Mouse (Mus musculus): ENCODE measurements around the gene D930048N14Rik. TPM values are rescaled to one million over a fixed set of nuclear protein-coding genes. Genes with fewer than 3 reads are reported as not detected.
"Not testable (repeated sequence)": the region's sequence is repeated elsewhere in the genome, so short reads cannot be mapped to it uniquely, and the experiment has no call there.

Gene D930048N14Rik
- 2.6 and 3.4 TPM in 2 replicates for polyA plus RNA-seq (2015; fragmentation: Nextera tagmentation; extraction: Ambion mirVana)

GRCm38 (mm10) chr11:51650691-51651515 lies at the start of gene D930048N14Rik, which contains the start of gene N4bp3:
Gene D930048N14Rik (plus strand): TSS chr11:51650954.
Gene N4bp3 (minus strand): TSS chr11:51650842.
- Histone ChIP-seq H3K4me2 (peak within 1 kb of the TSS; percentile 97), H3K27ac (peak within 1 kb of the TSS; percentile 66), H3K9me3 (no peaks in the 10 kb centered on the region), H3K9ac (peak within 1 kb of the TSS; percentile 81), H3K4me3 (peak within 1 kb of the TSS; percentile 67), H3K27me3 (peaks cover 15% of the 10 kb centered on the region), H3K36me3 (0 out of 2 replicates have a peak, but pooled peaks cover under 1% of the 10 kb centered on the region), H3K4me1 (peaks cover 42% of the 10 kb centered on the region)
- ATAC-seq (ENCODE audit: insufficient number of reproducible peaks, insufficient read depth, low FRiP score, low TSS enrichment, low read depth): peak; percentile 40
- 2% methylated on average over 65 of the region's 70 CpGs for WGBS

GRCm38 (mm10) chr11:51602253-51602652 lies 48.5 kb upstream of the D930048N14Rik start:
- H3K27ac ChIP-seq: no peak overlapping the region
- no peaks in the 10 kb centered on the region for H3K9me3 ChIP-seq
- no peak for ATAC-seq (ENCODE audit: insufficient number of reproducible peaks, insufficient read depth, low FRiP score, low TSS enrichment, low read depth)
- WGBS: 93% methylated on average over 3 of the region's 3 CpGs
- peak overlapping the region; percentile 27; the same call in 1 of the 2 replicates for H3K9ac ChIP-seq
- H3K4me1 ChIP-seq: peaks cover 36% of the 10 kb centered on the region
- no peaks in the 10 kb centered on the region for H3K27me3 ChIP-seq
- 0 out of 2 replicates have a peak overlapping the region, but pooled peaks have one; percentile 9 for H3K4me2 ChIP-seq
- peaks cover 81% of the 10 kb centered on the region for H3K36me3 ChIP-seq
- H3K4me3 ChIP-seq: no peak overlapping the region

GRCm38 (mm10) chr11:51605602-51606446 lies 44.9 kb upstream of the D930048N14Rik start:
- WGBS: under 1% methylated on average over 74 of the region's 81 CpGs
- peak overlapping the region; percentile 94 for H3K27ac ChIP-seq
- H3K27me3 ChIP-seq: no peaks in the 10 kb centered on the region
- peaks cover 45% of the 10 kb centered on the region for H3K36me3 ChIP-seq
- no peaks in the 10 kb centered on the region for H3K9me3 ChIP-seq
- H3K4me1 ChIP-seq: peaks cover 40% of the 10 kb centered on the region
- H3K9ac ChIP-seq: peak overlapping the region; percentile 100
- peak overlapping the region; percentile 88 for H3K4me2 ChIP-seq
- peak; percentile 67 for ATAC-seq (ENCODE audit: insufficient number of reproducible peaks, insufficient read depth, low FRiP score, low TSS enrichment, low read depth)
- H3K4me3 ChIP-seq: peak overlapping the region; percentile 97

GRCm38 (mm10) chr11:51606447-51607095 lies 44.2 kb upstream of the D930048N14Rik start, which contains the start of gene Hnrnpab:
Gene Hnrnpab (minus strand): TSS chr11:51606847.
- H3K9me3 ChIP-seq: no peaks in the 10 kb centered on the region
- peak within 1 kb of the TSS; percentile 100 for H3K9ac ChIP-seq
- H3K4me3 ChIP-seq: peak within 1 kb of the TSS; percentile 97
- H3K27ac ChIP-seq: peak within 1 kb of the TSS; percentile 94
- peaks cover 38% of the 10 kb centered on the region for H3K36me3 ChIP-seq
- peak; percentile 91 for ATAC-seq (ENCODE audit: insufficient number of reproducible peaks, insufficient read depth, low FRiP score, low TSS enrichment, low read depth)
- WGBS: under 1% methylated on average over 90 of the region's 91 CpGs
- no peaks in the 10 kb centered on the region for H3K27me3 ChIP-seq
- peak within 1 kb of the TSS; percentile 88 for H3K4me2 ChIP-seq
- H3K4me1 ChIP-seq: peaks cover 39% of the 10 kb centered on the region

GRCm38 (mm10) chr11:51607096-51607738 lies 43.5 kb upstream of the D930048N14Rik start:
- H3K9ac ChIP-seq: peak overlapping the region; percentile 100
- ATAC-seq (ENCODE audit: insufficient number of reproducible peaks, insufficient read depth, low FRiP score, low TSS enrichment, low read depth): peak; percentile 16; the same call in 1 of the 2 replicates
- H3K27ac ChIP-seq: peak overlapping the region; percentile 85
- H3K9me3 ChIP-seq: no peaks in the 10 kb centered on the region
- no peaks in the 10 kb centered on the region for H3K27me3 ChIP-seq
- peaks cover 32% of the 10 kb centered on the region for H3K36me3 ChIP-seq
- 9% methylated on average over 15 of the region's 15 CpGs for WGBS
- peak overlapping the region; percentile 88 for H3K4me2 ChIP-seq
- H3K4me3 ChIP-seq: peak overlapping the region; percentile 97
- H3K4me1 ChIP-seq: peaks cover 33% of the 10 kb centered on the region

GRCm38 (mm10) chr11:51609266-51609909 lies 41.4 kb upstream of the D930048N14Rik start:
- peaks cover 17% of the 10 kb centered on the region for H3K4me1 ChIP-seq
- ATAC-seq (ENCODE audit: insufficient number of reproducible peaks, insufficient read depth, low FRiP score, low TSS enrichment, low read depth): no peak
- 79% methylated on average over 3 of the region's 3 CpGs for WGBS
- no peak overlapping the region for H3K4me2 ChIP-seq
- H3K9me3 ChIP-seq: no peaks in the 10 kb centered on the region
- H3K27ac ChIP-seq: no peak overlapping the region
- no peaks in the 10 kb centered on the region for H3K27me3 ChIP-seq
- no peak overlapping the region for H3K4me3 ChIP-seq
- peaks cover 10% of the 10 kb centered on the region for H3K36me3 ChIP-seq
- no peak overlapping the region for H3K9ac ChIP-seq

- H3K4me2 ChIP-seq; H3K27ac ChIP-seq; H3K27me3 ChIP-seq; H3K36me3 ChIP-seq; H3K4me3 ChIP-seq; H3K9me3 ChIP-seq; ATAC-seq (ENCODE audit: insufficient number of reproducible peaks, insufficient read depth, low FRiP score, low TSS enrichment, low read depth); H3K9ac ChIP-seq: not testable (repeated sequence)
- H3K4me1 ChIP-seq: peaks cover 17% of the 10 kb centered on the region
- WGBS: 88% methylated on average over 5 of the region's 5 CpGs
Observed at GRCm38 (mm10) chr11:51609940-51610339, 40.8 kb upstream of the D930048N14Rik start.

- ATAC-seq (ENCODE audit: insufficient number of reproducible peaks, insufficient read depth, low FRiP score, low TSS enrichment, low read depth): no peak
- no peak overlapping the region for H3K4me3 ChIP-seq
- H3K4me1 ChIP-seq: peaks cover 18% of the 10 kb centered on the region
- H3K9me3 ChIP-seq: no peaks in the 10 kb centered on the region
- H3K27ac ChIP-seq: 0 out of 2 replicates have a peak overlapping the region, but pooled peaks have one; percentile 85
- H3K9ac ChIP-seq: 0 out of 2 replicates have a peak overlapping the region, but pooled peaks have one; percentile 77
- H3K36me3 ChIP-seq: no peaks in the 10 kb centered on the region
- no peaks in the 10 kb centered on the region for H3K27me3 ChIP-seq
- H3K4me2 ChIP-seq: no peak overlapping the region
- WGBS: 75% methylated on average over 8 of the region's 8 CpGs
Observed at GRCm38 (mm10) chr11:51614256-51614655, 36.5 kb upstream of the D930048N14Rik start.

- Histone ChIP-seq H3K4me2 (peak overlapping the region; percentile 73), H3K27ac (peak overlapping the region; percentile 85), H3K27me3 (no peaks in the 10 kb centered on the region), H3K9me3 (no peaks in the 10 kb centered on the region), H3K4me1 (peaks cover 18% of the 10 kb centered on the region), H3K9ac (peak overlapping the region; percentile 77), H3K36me3 (no peaks in the 10 kb centered on the region), H3K4me3 (peak overlapping the region; percentile 45)
- 41% methylated on average over 7 of the region's 7 CpGs for WGBS
- ATAC-seq (ENCODE audit: insufficient number of reproducible peaks, insufficient read depth, low FRiP score, low TSS enrichment, low read depth): no peak
Observed at GRCm38 (mm10) chr11:51615129-51615528, 35.6 kb upstream of the D930048N14Rik start.

GRCm38 (mm10) chr11:51615601-51616000 lies 35.2 kb upstream of the D930048N14Rik start:
- H3K27me3 ChIP-seq: no peaks in the 10 kb centered on the region
- H3K4me2 ChIP-seq: peak overlapping the region; percentile 73
- 1% methylated on average over 14 of the region's 14 CpGs for WGBS
- H3K9ac ChIP-seq: peak overlapping the region; percentile 77
- H3K4me3 ChIP-seq: peak overlapping the region; percentile 45
- H3K9me3 ChIP-seq: no peaks in the 10 kb centered on the region
- H3K4me1 ChIP-seq: peaks cover 23% of the 10 kb centered on the region
- H3K27ac ChIP-seq: peak overlapping the region; percentile 85
- no peaks in the 10 kb centered on the region for H3K36me3 ChIP-seq
- ATAC-seq (ENCODE audit: insufficient number of reproducible peaks, insufficient read depth, low FRiP score, low TSS enrichment, low read depth): no peak
